Mouse (Mus musculus) forebrain, embryonic 16.5 days (tissue): Measurements from ENCODE around the gene Camta1. TPM values are rescaled to one million over a fixed set of nuclear protein-coding genes. Genes with fewer than 3 reads are reported as not detected.
A peak's percentile ranks its signal among the peaks of the same experiment; 100 is the strongest.

Experiments
- ATAC-seq: fragments of 200-750 bp; cut with Nextera tagmentation; 2 replicates; pipeline ENCODE4 v1.8.0; 2017; ENCODE audit warnings: mild to moderate bottlenecking, moderate library complexity
- H3K27ac ChIP-seq: fragments of 300-500 bp; sonication (generic); 2 replicates; pipeline ENCODE4 v1.5.1; 2014; ENCODE audit warnings: low read length, control low read depth
- H3K27me3 ChIP-seq: fragments of 300-500 bp; sonication (generic); replicated peaks from 2 replicates; pipeline ENCODE4 v1.6.1; 2014; ENCODE audit warnings: low read length; ENCODE audit not compliant: control insufficient read depth, insufficient read depth
- H3K36me3 ChIP-seq: fragments of 300-500 bp; sonication (generic); 2 replicates; pipeline ENCODE4 v1.6.1; 2014; ENCODE audit not compliant: control insufficient read depth, insufficient read depth
- H3K4me1 ChIP-seq: fragments of 300-500 bp; sonication (generic); replicated peaks from 2 replicates; pipeline ENCODE4 v1.6.1; 2014; ENCODE audit warnings: low read length; ENCODE audit not compliant: control insufficient read depth, insufficient read depth
- H3K4me2 ChIP-seq: fragments of 300-500 bp; sonication (generic); 2 replicates; pipeline ENCODE4 v1.6.1; 2014; ENCODE audit warnings: mild to moderate bottlenecking, low read length, control low read depth
- H3K4me3 ChIP-seq: fragments of 300-500 bp; sonication (generic); replicated peaks from 2 replicates; pipeline ENCODE4 v1.5.1; 2014; ENCODE audit warnings: mild to moderate bottlenecking, low read length, control low read depth
- H3K9ac ChIP-seq: fragments of 300-500 bp; sonication (generic); replicated peaks from 2 replicates; pipeline ENCODE4 v1.6.1; 2014; ENCODE audit warnings: low read depth, low read length, control low read depth
- H3K9me3 ChIP-seq: fragments of 300-500 bp; sonication (generic); 2 replicates; pipeline ENCODE4 v1.6.1; 2016; ENCODE audit warnings: low read length; ENCODE audit not compliant: control insufficient read depth
- WGBS: fragments of 180-500 bp; shearing (Covaris S2); extraction: QIAGEN DNeasy Blood & Tissue Kit; methylation state at CpG from one replicate; pipeline ENCODE4 v1.1.7; 2014; 5-methylcytosine and 5-hydroxymethylcytosine counted together
- polyA plus RNA-seq: library from polyadenylated mRNA; unstranded; fragments of >200 nt; fragmentation: Nextera tagmentation; extraction: Ambion mirVana; gene quantifications from 2 replicates; pipeline ENCODE4 v1.2.1, GENCODE M21; 2015

The Camta1 gene
- polyA plus RNA-seq, 1 experiment from 2014 or later, result 123 TPM

DNA sequence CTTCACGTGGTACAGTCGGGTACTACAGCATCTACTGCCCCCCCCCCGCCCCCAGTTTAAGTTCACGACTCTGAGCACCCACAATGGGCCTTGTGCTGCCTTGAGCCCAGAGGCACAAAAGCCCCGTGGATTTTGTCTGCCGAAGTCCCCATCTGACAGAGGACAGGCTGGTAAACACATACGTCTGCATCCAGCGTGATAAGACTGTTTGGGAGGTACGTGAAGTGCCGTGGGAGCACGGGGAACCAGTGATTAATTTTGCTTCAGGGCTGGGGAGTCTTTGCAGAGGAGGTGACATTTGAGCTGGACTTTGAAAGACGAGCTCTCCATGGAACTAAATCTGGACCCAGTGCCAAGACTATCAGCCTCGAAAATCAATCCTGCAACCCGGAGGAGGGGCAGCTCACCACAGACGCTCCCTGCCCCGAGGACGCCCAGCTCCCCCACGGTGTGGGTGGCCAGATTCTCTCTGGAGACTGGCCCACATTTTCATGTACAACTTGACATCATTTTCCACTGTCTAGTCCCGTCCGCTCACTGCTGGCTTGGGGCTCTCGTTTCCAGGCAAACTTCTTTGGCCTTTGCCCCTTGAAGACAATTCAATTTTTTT is 142.7 kb downstream of the Camta1 start:
- Histone ChIP-seq H3K27ac (no peak overlapping the region), H3K4me1 (peaks cover 15% of the 10 kb centered on the region), H3K9me3 (no peaks in the 10 kb centered on the region), H3K27me3 (no peaks in the 10 kb centered on the region), H3K9ac (no peak overlapping the region), H3K4me3 (no peak overlapping the region), H3K4me2 (no peak overlapping the region), H3K36me3 (no peaks in the 10 kb centered on the region)
- ATAC-seq, result no peak
- 56% methylated on average over 21 of the region's 21 CpGs for WGBS

DNA sequence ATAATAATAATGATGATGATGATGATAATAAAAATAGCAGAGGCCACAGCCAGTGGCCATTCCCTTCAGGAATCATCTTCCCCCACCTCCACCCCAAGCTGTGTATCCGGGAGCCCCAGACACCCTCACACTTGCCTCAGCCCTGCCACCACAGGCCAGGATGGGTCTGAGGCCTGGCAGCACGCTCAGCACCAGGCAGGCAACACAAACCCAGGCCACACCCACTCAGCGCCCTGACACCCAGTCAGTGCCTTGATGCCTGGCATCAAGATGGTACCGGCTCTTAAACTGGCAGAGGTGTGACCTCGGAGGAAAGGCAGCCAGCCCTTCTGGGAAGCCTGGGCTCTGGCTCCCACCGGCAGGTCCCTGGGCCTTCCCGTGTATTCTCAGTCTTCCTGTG is 143.8 kb downstream of the Camta1 start:
- Histone ChIP-seq H3K27ac (no peak overlapping the region), H3K4me3 (no peak overlapping the region), H3K27me3 (no peaks in the 10 kb centered on the region), H3K4me1 (peaks cover 15% of the 10 kb centered on the region), H3K36me3 (no peaks in the 10 kb centered on the region), H3K9me3 (no peaks in the 10 kb centered on the region), H3K9ac (no peak overlapping the region), H3K4me2 (no peak overlapping the region)
- 78% methylated on average over 7 of the region's 7 CpGs for WGBS
- ATAC-seq, result no peak

- Histone ChIP-seq H3K4me3 (no peak overlapping the region), H3K27ac (no peak overlapping the region), H3K36me3 (no peaks in the 10 kb centered on the region), H3K27me3 (no peaks in the 10 kb centered on the region), H3K9ac (no peak overlapping the region), H3K4me2 (no peak overlapping the region), H3K4me1 (no peaks in the 10 kb centered on the region), H3K9me3 (no peaks in the 10 kb centered on the region)
- WGBS, result 88% methylated on average over 6 of the region's 6 CpGs
- ATAC-seq, result no peak
Measured at GRCm38 (mm10) chr4:151713714-151714113, 148.0 kb downstream of the Camta1 start.

- no peak for ATAC-seq
- no peak overlapping the region for H3K9ac ChIP-seq
- no peak overlapping the region for H3K4me3 ChIP-seq
- H3K4me2 ChIP-seq, result no peak overlapping the region
- WGBS, result 91% methylated on average over 2 of the region's 2 CpGs
- no peak overlapping the region for H3K27ac ChIP-seq
- H3K27me3 ChIP-seq, result no peaks in the 10 kb centered on the region
- H3K36me3 ChIP-seq, result no peaks in the 10 kb centered on the region
- no peaks in the 10 kb centered on the region for H3K9me3 ChIP-seq
- H3K4me1 ChIP-seq, result no peaks in the 10 kb centered on the region
Measured at GRCm38 (mm10) chr4:151711406-151711805, 150.3 kb downstream of the Camta1 start.

- no peaks in the 10 kb centered on the region for H3K9me3 ChIP-seq
- ATAC-seq, result no peak
Measured at GRCm38 (mm10) chr4:151710522-151710921, 151.2 kb downstream of the Camta1 start.

GRCm38 (mm10) chr4:151709269-151709668 is 152.4 kb downstream of the Camta1 start:
- no peak for ATAC-seq
- no peak overlapping the region for H3K4me2 ChIP-seq
- H3K9me3 ChIP-seq, result no peaks in the 10 kb centered on the region
- no peak overlapping the region for H3K27ac ChIP-seq
- no peak overlapping the region for H3K9ac ChIP-seq
- WGBS, result 89% methylated on average over 8 of the region's 8 CpGs
- no peaks in the 10 kb centered on the region for H3K36me3 ChIP-seq
- no peaks in the 10 kb centered on the region for H3K27me3 ChIP-seq
- no peak overlapping the region for H3K4me3 ChIP-seq
- H3K4me1 ChIP-seq, result no peaks in the 10 kb centered on the region

More at GRCm38 (mm10) chr4:151710522-151710921, 151.2 kb downstream of the Camta1 start:
- no peaks in the 10 kb centered on the region for H3K36me3 ChIP-seq
- H3K4me3 ChIP-seq, result no peak overlapping the region
- H3K27me3 ChIP-seq, result no peaks in the 10 kb centered on the region
- no peak overlapping the region for H3K9ac ChIP-seq
- H3K4me1 ChIP-seq, result no peaks in the 10 kb centered on the region
- no peak overlapping the region for H3K27ac ChIP-seq
- H3K4me2 ChIP-seq, result no peak overlapping the region
- WGBS, result 33% methylated on average over 7 of the region's 7 CpGs

- Histone ChIP-seq H3K9me3 (no peaks in the 10 kb centered on the region), H3K4me2 (no peak overlapping the region), H3K36me3 (no peaks in the 10 kb centered on the region), H3K4me3 (no peak overlapping the region), H3K27ac (no peak overlapping the region), H3K9ac (no peak overlapping the region), H3K27me3 (no peaks in the 10 kb centered on the region), H3K4me1 (no peaks in the 10 kb centered on the region)
- WGBS, result 92% methylated on average over 14 of the region's 14 CpGs
- ATAC-seq, result no peak
Measured at GRCm38 (mm10) chr4:151703069-151703735, 158.5 kb downstream of the Camta1 start.

DNA sequence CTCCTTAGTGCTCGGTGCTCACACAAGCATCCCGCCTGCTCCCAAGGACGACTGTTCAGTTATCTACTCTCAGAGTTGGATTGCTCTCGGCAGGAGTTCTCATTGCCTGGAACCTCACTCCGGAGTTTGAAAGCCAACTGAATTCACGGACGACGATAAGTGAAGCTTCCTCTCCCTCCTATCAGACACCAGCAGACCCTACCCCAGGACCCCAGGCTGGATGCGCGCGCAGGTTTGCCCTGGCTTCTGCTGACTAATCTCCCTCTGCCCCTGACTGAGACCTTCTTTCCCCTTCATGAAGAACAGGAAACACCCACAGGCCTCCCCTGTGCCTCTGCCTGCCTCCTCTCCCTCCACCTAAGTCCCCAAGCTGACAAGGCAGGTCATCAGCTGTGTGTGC is 159.2 kb downstream of the Camta1 start:
- WGBS, result 87% methylated on average over 11 of the region's 11 CpGs
- no peaks in the 10 kb centered on the region for H3K36me3 ChIP-seq
- H3K9ac ChIP-seq, result no peak overlapping the region
- no peak overlapping the region for H3K27ac ChIP-seq
- no peaks in the 10 kb centered on the region for H3K4me1 ChIP-seq
- no peaks in the 10 kb centered on the region for H3K27me3 ChIP-seq
- no peaks in the 10 kb centered on the region for H3K9me3 ChIP-seq
- H3K4me3 ChIP-seq, result no peak overlapping the region
- no peak for ATAC-seq
- no peak overlapping the region for H3K4me2 ChIP-seq

DNA sequence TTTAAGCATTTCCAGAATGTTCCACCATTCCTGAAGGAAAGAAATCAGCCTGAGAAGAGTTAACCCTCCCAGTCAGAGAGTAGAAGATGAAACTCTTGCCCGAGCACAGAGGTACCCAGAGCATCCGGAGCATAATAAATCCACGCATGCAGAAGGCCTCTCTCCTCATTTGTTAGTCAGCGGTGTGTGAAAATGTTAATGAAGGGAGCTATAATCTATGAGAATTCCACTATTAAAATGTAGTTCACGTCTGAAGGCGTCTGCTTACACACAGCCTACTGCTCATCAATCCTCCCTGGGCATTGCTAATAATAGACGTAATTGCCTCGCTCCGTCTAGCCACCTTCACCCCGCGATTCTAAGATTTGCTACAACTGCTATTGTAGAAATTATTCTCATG is 165.7 kb downstream of the Camta1 start:
- peaks cover 26% of the 10 kb centered on the region for H3K4me1 ChIP-seq
- H3K9ac ChIP-seq, result no peak overlapping the region
- H3K27ac ChIP-seq, result no peak overlapping the region; the same call in none of the 2 replicates
- peak; percentile 57 for ATAC-seq
- no peaks in the 10 kb centered on the region for H3K36me3 ChIP-seq
- H3K4me3 ChIP-seq, result no peak overlapping the region
- 0 out of 2 replicates have a peak, but pooled peaks cover 2% of the 10 kb centered on the region for H3K27me3 ChIP-seq
- H3K4me2 ChIP-seq, result no peak overlapping the region
- H3K9me3 ChIP-seq, result no peaks in the 10 kb centered on the region
- 12% methylated on average over 11 of the region's 11 CpGs for WGBS
